Mouse (Mus musculus) lung, postnatal 36 days (tissue): Measurements from ENCODE around the gene Atp6v0b.
A peak's percentile ranks its signal among the peaks of the same experiment; 100 is the strongest.

Experiments used
- DNase-seq: peaks from one replicate; pipeline ENCODE4 v3.0.0; 2022; ENCODE audit warnings: mixed read lengths

The Atp6v0b gene

DNA sequence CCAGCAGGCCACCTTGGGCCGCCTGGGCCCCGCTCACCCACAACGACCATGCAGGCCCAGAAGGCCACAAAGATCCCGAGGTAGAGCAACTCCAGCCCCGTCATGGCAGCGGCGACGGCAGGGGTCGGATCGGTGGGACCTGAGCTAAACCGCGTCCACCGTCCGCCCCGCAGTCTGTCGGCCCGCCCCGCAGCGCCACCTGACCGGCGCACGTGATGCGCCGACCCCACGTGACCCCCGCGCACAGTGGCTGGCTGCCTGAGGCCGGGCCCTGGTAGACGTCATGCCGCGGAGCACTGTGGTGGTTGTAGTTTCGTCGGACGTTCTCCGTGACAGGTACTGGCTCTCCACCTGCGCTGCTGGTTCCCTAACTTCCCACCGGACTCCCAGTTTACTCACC is at the start of gene Atp6v0b:
Atp6v0b (minus strand) TSS at position 201 of the 400 bp plus-strand sequence.
- DNase-seq = peak; percentile 97

DNA sequence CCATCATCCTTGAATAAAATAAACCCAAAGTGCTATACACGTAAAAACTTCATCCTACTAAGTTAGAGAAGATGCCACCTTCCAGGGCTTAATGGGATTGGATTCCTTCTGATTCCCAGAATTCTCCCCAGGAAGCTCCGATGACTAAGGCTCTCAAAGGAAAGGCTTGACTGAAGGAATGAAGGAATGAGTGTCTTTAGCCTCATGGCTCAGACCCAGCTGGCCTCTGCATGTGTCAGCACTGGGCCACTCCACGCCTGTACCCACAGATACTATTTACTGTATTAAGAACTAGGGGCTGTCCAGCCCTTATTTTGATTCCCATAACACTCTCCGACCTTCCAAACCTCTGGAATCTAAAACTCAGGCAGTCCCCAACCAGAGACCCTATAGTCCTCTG is 46.9 kb upstream of the Atp6v0b start:
- peak; percentile 11 for DNase-seq

DNA sequence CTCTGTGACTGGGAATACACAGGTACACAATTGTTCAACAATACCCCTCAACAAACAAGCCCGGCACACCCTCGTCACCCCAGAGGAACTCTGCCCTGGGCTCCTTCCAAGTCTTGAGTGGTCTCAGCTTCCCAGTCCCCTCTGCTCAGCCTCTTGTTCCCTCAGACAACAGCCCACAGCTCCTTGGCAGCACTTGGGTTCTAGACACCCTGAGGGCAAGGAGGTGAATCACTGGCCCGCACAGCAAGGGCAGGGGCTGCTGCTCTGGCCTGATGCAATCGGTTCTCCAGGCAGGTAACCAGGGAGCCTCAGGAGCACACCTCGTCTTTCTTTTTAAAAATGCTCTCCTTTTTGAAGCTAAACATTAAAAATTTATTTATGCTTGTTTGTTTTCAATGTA is 46.1 kb upstream of the Atp6v0b start:
- peak; percentile 48 for DNase-seq

DNA sequence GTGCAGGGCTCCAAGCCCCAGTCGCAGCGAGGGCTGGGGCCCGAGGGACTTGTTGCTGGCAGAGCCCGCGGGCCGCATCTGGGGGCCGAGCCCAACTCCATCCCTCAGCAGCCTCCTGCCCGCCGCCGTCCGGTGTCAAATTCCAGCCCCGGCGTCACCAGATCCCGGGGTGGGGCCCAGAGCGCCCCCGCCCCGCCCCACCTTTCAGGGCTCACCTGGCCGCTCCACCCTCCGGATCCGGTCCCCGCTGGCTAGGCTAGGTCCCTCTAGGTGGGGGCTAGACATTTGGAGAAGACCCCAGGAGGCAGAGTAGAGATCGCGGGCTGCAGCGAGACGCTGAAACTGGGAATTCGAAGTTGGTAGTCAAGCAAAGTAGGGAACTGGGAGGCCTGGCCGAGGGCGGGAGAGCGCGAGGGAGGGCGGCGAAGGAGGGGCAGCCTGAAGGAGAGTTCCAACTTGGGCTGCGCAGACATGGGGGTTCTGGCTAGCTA is 42.3 kb upstream of the Atp6v0b start, which contains the start of gene Artn:
Artn (minus strand) TSS at position 373 of the 491 bp plus-strand sequence.
- DNase-seq = peak; percentile 68

DNA sequence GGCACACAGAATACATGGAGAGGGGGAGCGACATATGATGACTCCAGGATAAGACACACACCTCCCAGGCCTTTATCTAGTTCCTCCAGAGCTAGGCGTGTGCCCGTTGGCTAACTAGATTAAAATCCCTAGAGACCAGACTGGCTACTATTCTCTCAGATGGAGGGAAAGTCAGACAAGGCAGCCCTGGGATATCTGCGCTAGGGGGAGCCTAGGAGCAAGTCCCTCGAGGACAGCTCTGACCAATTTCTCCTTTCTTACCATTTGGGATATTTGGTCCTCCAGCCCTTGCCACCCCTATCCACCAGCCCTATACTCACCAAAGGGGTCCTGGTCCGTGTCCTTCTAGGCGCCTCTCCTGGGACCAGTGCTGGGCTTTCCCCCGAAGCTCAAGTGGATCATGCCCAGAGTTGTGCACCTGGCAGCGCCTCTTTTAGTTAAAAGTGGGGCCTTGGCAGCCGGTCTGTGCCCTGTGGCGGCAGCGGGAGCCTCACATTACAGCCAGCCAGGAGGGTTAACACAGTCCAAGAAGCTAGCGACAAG is 41.6 kb upstream of the Atp6v0b start:
- DNase-seq = peak; percentile 80

DNA sequence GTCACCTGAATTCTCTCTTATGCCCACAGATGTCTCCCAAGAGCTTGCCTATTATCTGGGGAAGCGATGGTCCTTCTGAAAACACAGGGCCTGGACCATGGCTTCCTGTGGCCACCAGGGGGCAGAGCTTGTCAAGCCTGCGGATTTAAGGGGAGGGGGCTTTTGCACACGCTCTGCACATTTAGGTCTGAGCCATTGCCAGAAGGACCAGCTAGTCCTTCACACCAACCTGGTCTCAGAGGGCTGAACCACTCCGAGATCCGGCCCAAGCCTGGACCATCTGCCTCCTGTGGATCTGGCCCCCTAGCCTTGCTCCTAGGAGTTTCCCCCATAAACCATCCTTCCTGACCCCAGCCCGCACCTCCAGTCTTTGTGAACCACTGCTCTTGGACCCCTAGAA is 41.1 kb upstream of the Atp6v0b start:
- no peak for DNase-seq

DNA sequence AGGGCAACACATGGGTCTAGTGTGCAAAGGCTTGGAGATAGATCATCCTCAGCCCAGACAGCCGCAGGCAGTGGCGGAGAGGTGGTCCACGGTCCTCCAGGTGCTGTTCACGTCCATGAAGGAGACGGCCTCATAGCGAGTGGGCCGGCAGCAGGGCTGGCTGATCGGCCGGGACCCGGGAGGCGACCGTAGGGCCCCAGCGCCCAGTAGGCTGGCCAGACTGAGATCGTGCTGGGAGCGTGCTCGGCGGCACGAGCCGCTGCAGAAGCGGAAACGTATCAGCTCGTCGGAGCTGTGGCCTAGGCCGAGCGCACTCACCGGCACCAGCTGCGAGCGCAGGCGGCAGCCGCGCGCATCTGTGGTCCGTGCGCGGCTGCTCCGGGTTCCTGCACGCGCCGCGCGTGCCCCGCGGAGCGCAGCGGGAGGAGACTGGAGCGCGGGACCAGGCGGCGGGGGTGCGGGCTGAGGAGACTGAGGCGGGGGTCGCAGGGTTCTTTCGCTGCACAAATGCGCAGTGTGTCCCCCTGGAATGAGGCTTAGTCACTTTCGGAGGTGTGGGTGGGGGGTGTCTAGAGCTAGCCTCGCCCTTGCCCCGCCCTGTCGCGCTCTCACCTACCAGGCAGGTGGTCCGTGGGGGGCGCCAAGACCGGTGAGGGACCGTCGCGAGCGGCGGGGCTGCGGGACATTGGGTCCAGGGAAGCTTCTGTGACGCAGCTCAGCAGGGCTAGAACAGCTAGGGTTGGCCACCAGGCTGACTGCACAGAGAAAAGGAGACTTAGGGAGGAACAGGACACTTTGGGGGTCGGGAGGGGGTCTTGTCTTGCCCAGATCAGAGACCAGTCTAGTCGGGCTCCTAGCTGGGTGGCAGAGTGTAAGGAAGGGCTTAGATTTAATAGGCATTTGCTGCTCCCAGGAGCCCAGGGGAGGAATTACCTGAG is 39.7 kb upstream of the Atp6v0b start:
- DNase-seq = no peak

DNA sequence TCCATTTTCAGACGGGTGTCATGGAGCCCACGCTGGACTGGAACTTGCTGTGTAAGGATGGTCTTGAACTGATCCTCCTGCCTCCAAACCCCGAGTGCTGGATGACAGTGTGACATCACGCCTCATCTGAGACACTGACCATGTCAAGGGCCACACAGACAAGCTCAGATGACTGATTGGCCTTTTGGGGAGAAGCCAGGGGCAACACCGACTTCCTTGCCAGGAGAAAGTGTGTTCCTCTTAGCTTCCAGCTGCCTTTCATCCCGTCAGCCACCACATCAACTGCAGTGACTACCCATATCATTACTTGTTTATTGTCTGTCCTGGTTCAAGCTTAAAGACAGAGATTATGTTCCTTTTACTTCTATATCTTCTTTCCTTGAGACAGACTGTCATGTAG is 37.8 kb upstream of the Atp6v0b start:
- no peak for DNase-seq

DNA sequence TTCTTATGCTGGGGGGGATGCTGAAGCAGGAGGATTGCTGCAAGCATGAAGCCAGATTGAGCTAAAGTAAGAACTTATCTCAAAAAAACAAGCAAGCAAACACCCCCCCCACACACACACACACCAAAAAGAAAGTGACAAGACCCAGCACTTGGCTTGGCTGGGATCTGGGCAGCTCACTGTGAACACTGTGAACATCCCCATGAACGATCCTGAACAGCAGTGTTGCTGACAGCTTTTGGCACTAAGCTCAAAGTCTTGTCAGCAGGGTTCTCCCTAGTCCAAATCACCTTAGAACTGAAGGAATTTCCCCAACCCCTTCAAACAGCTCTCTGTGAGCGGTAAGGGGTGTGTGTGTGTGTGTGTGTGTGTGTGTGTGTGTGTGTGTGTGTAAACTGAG is 36.3 kb upstream of the Atp6v0b start:
- no peak for DNase-seq

DNA sequence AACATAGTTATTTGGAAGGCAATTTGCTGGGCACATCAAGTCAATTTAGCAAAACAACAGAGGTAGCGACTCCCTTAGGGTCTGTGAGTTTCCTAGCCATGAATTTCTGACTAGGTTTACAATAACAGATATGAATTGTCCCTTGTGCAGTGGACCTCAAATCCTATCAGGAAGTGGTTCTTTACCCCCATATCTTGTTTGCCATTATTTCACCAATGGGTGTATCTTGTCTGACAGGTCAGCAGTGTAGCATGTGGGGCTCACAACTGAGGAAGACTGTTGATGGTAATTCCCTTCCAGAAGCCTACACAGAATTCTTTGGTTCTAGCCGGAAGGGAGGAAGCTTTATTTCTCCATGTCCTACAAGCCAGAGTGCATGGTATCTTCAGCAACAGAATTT is 34.2 kb upstream of the Atp6v0b start:
- no peak for DNase-seq

DNA sequence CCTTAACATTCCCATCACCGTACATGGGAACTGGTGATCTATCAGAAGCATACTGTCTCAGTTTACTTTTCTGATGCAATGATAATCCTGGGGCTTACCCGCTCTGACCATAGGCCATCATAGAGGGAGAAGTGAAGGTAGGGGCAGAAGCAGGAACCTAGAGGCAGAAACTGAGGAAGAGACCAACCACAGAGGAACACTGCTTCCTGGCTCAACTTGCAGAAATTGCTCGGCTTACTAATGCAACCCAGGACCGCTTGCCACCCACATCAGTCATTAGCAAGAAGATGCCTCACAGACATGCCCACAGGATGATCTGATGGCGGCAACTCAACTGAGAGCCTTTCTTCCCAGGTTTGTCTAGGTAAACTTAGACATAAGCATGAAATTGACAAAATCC is 31.6 kb upstream of the Atp6v0b start:
- DNase-seq = no peak

DNA sequence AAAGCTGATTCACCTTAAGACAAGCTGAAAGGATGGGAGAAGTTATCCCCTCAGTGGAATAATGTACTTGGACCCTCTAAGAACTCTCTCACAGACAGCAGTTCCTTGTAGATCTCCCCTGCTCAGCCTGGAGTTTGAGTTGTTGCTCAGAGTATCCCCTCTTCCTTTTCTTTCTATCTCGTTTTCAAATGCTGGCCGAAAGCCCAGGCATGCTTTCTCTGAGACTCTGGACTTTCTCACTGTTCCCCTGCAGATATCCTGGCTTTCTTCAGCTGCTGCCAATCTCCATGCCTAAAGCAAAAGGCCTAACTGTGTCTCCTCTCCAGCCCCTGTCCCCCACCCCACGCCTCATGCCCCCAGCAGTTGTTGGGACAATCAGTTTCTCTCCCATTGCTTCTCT is 31.1 kb upstream of the Atp6v0b start:
- DNase-seq = no peak

DNA sequence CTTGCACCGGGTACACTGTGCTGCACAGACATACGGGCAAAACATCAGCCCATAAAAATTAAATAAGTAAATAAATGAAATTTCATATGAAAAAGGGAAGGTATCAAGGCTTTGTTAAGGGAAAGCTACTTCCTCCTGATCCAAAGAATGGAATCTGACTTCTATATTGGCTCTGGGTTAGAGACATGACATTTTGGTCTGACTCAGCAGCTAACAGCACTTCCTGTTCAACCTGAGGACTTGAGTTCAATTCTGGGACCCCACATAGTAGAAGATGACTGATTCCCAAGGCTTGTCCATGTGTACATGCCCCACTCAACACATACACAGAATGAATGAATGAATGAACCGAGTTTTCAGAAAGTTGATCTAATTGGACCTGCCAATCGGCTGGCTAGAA is 30.7 kb upstream of the Atp6v0b start:
- no peak for DNase-seq

DNA sequence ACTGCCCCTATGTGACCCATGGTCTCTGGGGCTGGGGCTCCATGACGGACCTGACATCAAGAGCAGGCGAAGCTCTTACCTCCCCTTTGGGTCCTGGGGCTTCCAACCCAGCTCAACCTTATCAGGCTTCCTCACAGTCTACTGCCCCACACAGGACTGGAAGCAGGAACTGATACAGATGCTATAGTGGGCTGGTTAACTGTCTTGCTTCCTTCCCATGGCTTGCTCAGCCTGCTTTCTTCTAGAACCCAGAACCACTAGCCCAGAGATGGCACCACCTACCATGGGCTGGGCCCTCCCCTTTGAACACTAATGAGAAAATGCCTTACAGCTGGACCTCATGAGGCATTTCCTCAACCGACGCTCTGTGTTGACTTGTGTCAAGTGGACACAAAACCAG is 30.3 kb upstream of the Atp6v0b start:
- no peak for DNase-seq

DNA sequence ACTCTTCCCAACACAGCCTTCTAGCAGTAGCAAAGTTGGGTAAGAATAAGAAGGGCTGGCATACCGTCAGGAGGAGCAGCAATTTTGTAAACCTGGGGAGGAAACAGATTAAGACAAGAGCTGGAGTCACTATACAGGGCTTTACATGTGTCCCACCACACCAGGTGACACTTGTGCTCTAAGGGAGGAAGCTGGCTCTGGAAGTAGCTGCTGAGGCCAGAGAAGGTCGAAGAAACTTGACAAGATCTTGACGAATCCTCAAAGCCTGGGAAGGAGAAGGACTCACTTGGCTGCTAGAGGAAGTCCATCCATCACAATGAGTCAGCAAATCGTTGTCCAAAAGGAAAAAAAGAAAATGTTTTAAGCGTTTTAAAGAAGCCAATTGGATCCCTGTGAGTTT is 29.3 kb upstream of the Atp6v0b start:
- DNase-seq = no peak

DNA sequence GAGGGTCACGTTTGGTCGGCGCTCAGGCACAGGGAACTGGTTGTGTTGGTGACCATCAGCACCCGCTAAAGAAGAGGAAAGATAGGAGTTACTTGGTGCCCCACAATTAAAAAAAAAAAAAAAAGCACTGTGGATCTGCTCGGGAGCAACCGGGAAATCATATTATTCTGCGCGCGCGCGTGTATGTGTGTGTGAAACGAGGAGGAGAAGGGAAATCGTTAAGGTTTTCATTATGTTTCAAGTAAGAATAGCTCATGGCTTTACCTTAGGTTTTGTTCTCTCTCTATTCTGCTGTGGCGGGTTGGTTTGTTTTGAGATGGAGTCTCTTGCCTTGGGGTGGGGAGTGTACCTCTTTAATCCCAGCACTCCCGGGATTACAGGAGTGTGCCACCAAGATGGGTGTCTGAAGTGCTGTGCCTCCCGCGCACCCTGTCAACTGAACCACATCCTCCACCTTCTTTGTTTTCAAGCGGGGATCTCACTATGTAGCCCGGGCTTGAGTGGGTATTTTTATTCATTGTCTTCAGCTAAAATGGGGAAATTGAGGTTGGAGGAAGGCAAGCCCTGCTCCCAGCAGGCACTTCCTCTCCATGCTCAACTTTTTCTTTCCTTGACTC is 28.5 kb upstream of the Atp6v0b start:
- no peak for DNase-seq

DNA sequence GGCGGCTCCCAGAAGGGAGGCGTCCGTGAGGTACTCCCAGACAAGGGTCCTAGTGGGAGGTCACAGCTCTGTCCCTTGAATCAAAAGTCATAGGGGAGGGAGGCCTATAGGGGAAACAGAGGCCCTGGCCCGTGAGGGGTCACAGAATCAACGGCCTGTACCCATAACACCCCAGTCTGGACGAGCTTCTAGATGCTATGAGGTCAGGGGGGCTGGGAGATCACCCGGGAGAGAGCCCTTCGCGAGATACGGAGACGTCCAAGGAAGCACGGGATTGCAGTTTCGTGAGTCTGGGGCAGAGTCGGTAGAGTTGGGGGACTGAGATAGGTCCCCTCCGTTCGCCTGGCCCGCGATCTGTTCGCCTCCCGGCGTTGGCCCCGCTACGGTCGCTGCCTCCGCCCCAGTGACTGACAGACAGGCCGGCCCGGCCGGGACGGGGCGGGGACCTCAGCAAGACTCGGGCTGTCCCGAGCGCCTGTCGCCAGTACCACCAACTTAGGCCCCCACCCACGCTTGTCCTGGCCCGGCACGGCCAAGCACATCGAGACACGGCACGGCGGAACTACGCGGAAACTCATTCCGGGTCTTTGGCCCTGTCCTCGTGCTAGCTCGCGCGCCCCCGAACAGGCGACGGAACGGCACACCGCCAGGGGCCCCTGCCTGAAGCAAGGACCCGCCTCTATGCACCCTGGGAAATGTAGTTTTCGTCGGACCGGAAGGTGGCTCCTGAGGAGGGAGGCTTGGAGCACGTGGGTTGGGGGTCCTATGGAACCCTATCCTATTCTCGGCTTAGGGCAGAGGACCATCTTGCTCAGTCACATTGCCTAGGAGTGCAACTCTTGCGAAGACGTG is 27.7 kb upstream of the Atp6v0b start, which contains the start of gene Ipo13:
Ipo13 (minus strand) TSS at position 409 of the 852 bp plus-strand sequence.
- DNase-seq = peak; percentile 94

DNA sequence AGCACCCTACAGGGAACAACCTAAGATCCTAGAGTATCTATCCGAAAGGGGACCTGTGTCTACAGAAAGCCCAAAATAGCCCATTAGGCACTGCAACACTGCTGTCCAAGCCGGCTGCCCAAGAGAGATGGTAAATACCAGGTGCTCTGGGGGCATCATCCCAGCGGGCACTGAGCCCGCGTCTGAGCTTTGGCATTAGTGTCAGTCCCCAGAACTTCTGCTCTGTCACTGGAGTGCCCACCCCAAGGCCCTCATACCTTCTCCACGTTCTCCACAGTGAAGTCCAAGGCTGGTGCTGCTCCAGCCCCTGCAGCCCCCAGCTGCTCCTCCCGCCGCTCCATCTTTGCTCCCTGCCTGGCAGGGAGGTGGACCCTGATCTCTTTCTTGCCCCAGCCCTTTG is 26.9 kb upstream of the Atp6v0b start:
- DNase-seq = no peak

DNA sequence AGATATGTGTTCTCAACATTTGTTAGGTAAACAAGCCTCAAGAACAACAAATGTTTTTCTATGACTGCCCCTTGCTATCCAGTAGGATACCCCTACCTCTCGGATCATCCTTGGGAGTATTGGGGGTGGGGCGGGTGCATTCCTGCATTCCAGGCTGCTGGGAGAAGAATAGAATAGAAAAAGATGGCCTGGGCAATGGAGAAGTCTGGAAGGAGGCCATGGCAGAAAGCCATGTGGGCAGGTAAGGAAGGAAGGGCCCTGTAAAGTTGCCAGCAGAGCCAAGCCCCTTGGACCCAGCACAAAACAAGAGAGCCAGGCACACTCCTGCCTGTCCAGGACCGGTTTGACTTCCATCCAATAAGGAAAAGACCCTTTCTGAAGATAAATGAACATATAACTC is 26.3 kb upstream of the Atp6v0b start:
- DNase-seq = peak; percentile 82

DNA sequence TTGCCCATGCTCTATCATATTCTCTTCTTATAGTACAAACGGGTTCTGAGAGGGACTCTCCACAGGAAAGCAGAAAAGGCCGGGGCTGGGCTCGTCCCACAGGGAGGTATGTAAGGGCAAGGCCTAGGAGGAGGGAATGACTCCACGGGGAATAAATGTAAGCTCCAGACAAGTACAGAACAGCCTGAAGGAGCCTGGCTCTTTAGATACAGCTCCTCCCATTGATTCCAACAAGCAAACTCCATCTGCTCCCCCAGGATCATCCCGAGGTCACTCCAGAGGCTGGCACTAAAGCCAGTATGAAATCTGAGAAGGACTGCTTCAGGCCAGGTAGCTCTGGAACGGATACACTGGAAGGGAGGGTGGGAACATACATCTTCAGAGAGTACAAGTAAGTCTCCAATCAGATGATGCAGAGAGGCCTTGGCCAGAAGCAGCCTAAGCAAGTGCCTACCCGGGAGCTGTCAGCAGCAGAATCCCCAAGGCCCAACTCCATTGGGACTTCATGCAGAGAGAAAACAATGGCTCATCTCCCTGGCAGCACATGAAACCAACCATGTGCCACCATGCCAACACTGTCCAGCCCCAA is 25.6 kb upstream of the Atp6v0b start:
- DNase-seq = no peak

DNA sequence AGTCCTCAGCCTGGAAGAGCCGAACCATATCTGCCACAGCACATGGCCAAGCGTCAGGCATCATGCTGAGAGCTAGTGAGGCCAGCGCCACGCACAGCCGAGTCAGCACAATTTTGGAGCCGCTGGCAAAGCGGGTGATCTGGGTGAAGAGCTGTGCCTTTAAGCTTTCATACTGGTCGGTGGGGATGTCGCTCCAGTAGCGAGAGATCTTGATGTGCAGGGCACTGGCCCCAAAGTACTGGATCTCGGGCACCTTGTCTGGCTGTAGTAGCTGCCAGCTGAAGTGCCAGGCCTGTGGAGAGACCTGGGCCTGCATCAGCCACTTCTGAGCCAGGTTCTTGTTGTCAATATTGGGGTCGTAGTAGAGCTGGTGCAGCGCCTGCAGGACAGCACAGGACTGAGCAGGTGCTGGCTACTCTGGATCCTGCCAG is 25.0 kb upstream of the Atp6v0b start:
- DNase-seq = no peak

DNA sequence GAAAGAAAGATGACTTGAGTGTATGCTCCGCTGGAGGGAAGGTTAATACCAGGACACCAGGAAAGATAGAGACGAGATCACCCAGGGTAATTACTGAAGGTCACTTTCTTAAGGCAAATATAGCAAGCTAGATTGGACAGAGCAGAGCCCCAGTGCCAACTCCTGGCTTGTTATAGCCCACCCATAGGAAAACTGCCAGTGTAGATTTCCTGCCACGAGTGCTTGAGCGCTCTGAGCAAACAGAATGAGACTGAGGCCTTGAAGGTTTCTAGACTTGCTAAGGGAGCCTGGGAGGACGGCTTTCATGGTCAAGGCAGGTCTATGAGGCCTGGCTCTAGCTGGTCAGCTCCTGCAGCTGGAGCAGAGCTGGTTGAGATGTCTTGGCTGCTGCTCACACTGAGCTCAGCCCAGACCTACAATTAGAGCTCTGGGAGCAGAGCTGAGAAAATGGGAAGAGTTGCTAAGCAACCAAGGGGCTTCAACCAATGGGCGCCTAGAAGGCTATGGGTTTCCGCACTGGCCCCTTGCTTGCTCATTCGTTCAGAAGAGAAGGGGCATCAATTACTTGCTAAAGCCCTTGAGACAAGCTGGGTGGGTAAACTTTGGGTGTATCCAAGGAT is 21.8 kb upstream of the Atp6v0b start:
- DNase-seq = no peak
